Mouse (Mus musculus) neural tube, embryonic 11.5 days (tissue): ENCODE data around the gene Selenot. TPM values are rescaled to one million over a fixed set of nuclear protein-coding genes. Genes with fewer than 3 reads are reported as not detected.
A peak's percentile ranks its signal among the peaks of the same experiment; 100 is the strongest.

ENCODE experiments used
- ATAC-seq: fragments of 200-750 bp; cut with Nextera tagmentation; 2 replicates; pipeline ENCODE4 v1.8.0; 2017; ENCODE audit warnings: moderate number of reproducible peaks, mild to moderate bottlenecking, moderate TSS enrichment, moderate library complexity; ENCODE audit not compliant: insufficient read depth, low FRiP score, low TSS enrichment
- DNase-seq: peaks from one replicate; pipeline ENCODE4 v3.0.0-alpha.2; 2015; ENCODE audit warnings: low spot score
- H3K27ac ChIP-seq: fragments of 300-500 bp; sonication (generic); 2 replicates; pipeline ENCODE4 v1.5.1; 2014; ENCODE audit warnings: low read depth, mild to moderate bottlenecking, low read length
- H3K27me3 ChIP-seq: fragments of 300-500 bp; sonication (generic); 2 replicates; pipeline ENCODE4 v1.6.1; 2014; ENCODE audit warnings: mild to moderate bottlenecking, low read length, mixed read lengths; ENCODE audit not compliant: control insufficient read depth, insufficient read depth
- H3K36me3 ChIP-seq: fragments of 300-500 bp; sonication (generic); 2 replicates; pipeline ENCODE4 v1.6.1; 2014; ENCODE audit warnings: mild to moderate bottlenecking, low read length, moderate library complexity, mixed read lengths; ENCODE audit not compliant: control insufficient read depth, insufficient read depth
- H3K4me1 ChIP-seq: fragments of 300-500 bp; sonication (generic); 2 replicates; pipeline ENCODE4 v1.6.1; 2014; ENCODE audit warnings: low read length, mixed read lengths; ENCODE audit not compliant: control insufficient read depth, insufficient read depth
- H3K4me2 ChIP-seq: fragments of 300-500 bp; sonication (generic); 2 replicates; pipeline ENCODE4 v1.6.1; 2014; ENCODE audit warnings: low read depth, mild to moderate bottlenecking, moderate library complexity
- H3K4me3 ChIP-seq: fragments of 300-500 bp; sonication (generic); 2 replicates; pipeline ENCODE4 v1.5.1; 2014; ENCODE audit warnings: low read depth, low read length
- H3K9ac ChIP-seq: fragments of 300-500 bp; sonication (generic); 2 replicates; pipeline ENCODE4 v1.6.1; 2014; ENCODE audit warnings: mild to moderate bottlenecking, low read length
- H3K9me3 ChIP-seq: fragments of 300-500 bp; sonication (generic); 2 replicates; pipeline ENCODE4 v1.6.1; 2016; ENCODE audit warnings: low read length; ENCODE audit not compliant: control insufficient read depth
- WGBS: fragments of 180-500 bp; shearing (Covaris S2); extraction: QIAGEN DNeasy Blood & Tissue Kit; methylation state at CpG from one replicate; pipeline ENCODE4 v1.1.7; 2014; 5-methylcytosine and 5-hydroxymethylcytosine counted together
- polyA plus RNA-seq: library from polyadenylated mRNA; unstranded; fragments of >200 nt; fragmentation: Nextera tagmentation; extraction: Ambion mirVana; gene quantifications from 2 replicates; pipeline ENCODE4 v1.2.1, GENCODE M21; 2014

Gene Selenot
- 25.6 and 28.1 TPM in 2 replicates for polyA plus RNA-seq

DNA sequence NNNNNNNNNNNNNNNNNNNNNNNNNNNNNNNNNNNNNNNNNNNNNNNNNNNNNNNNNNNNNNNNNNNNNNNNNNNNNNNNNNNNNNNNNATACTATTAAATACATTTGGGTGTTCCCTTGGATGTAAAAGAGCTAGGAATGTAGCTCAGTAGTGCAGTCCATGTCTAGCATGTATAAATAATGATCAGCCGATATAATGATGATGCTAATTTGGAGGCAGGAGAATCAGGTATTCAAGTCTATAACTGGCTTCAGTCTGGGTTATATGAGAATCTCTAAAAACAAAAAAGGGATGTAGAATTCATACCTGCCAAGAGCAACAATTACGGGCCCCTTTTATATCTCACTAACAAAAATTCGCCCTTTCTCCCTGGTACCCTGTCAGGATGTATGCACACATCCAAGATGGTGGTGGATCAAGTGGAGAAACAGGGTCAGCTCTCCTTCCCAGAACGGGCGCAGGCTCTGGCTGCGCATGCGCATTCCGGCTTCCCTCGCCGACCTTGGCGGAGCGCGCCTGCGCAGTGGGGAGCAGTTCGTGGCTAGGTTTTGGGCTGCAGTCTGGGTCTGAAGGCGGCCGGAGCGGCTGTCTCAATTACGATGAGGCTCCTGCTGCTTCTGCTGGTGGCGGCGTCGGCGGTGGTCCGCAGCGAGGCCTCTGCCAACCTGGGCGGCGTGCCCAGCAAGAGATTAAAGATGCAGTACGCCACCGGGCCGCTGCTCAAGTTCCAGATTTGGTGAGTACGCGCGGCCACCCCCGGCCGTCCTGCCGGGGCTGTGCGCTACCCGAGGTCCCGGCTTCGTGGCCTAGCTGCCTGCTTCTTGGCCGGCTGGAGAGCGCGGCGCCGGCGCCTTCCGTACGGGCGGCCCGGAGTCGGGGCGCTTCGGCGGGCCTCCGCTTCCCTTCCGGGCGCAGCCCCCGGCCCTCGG, at the start of gene Selenot:
Gene Selenot, plus strand, starts transcription at position 500 of the 930 bp plus-strand sequence.
- Histone ChIP-seq H3K36me3 (0 out of 2 replicates have a peak, but pooled peaks cover 2% of the 10 kb centered on the region), H3K27ac (peak within 1 kb of the TSS; percentile 99), H3K27me3 (no peaks in the 10 kb centered on the region), H3K9me3 (no peaks in the 10 kb centered on the region), H3K4me3 (peak within 1 kb of the TSS; percentile 96), H3K4me2 (peak within 1 kb of the TSS; percentile 59), H3K9ac (peak within 1 kb of the TSS; percentile 100), H3K4me1 (0 out of 2 replicates have a peak, but pooled peaks cover 1% of the 10 kb centered on the region)
- ATAC-seq (peak; percentile 90), DNase-seq (peak; percentile 98)
- WGBS = 2% methylated on average over 41 of the region's 59 CpGs

DNA sequence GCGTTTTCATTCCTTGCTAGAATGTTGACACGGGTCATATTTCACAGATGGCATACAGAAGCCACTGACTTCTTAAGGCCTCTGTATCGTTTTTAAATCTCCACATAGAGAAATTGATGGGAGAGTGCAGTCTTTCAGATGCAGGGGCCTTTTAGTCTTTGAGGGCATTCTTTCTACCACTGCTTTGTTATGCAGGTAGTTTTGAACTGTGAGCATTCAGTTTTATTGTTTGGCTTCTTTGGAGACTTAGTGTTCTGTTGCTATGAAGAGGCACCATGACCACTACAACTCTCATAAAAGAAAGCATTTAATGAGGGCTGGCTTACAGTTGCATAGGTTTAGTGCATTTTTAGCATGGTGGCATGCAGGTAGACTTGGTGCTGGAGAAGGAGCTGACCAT, 39.9 kb upstream of the Selenot start:
- no peak for ATAC-seq

DNA sequence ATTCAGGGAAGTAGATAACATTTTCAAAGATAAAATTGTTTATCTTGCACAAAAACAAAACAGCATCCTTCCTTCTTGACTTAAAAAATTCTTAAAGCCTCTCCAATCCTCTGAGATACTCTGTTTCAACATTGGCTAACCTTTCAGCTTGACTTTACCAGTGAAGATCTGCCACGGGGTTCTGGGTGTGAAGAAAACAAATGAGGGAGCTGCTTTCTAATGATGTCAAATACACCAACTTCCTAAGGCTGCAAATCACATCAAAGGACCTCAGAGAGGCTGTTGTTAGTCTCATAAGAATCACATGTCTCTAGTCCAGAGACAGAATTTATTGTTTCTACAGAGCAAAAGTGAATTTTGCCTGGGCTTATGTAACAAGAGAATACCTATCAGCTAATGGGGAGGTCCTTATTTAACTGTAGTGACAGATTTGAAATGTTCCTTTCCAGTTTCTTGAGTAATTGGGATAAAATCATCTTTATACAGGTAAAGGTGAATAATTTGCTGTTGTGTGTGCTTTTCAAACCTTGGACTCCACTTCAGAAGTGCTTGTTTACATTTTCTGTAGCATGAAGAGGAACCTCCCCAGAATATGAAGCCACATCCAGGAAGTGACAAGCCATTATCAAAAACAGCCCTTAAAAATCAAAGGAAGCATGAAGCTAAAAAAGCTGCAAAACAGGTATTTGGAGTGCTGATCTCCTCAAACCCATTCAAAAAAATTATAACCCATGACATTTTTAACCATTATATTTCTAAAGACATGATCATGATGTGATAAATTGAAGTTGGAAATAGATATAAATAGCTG, 24.2 kb upstream of the Selenot start:
- Histone ChIP-seq H3K9ac (no peak overlapping the region), H3K4me2 (no peak overlapping the region), H3K27ac (no peak overlapping the region), H3K9me3 (no peaks in the 10 kb centered on the region), H3K4me1 (no peaks in the 10 kb centered on the region), H3K4me3 (no peak overlapping the region), H3K27me3 (no peaks in the 10 kb centered on the region), H3K36me3 (peaks cover 3% of the 10 kb centered on the region)
- whole genome bisulfite sequencing = 85% methylated on average over 1 of the region's 1 CpGs
- DNase-seq = no peak
- no peak for ATAC-seq

More for the DNA sequence above, 39.9 kb upstream of the Selenot start:
- Histone ChIP-seq H3K9ac (no peak overlapping the region), H3K27me3 (no peaks in the 10 kb centered on the region), H3K9me3 (no peaks in the 10 kb centered on the region), H3K27ac (no peak overlapping the region), H3K4me1 (no peaks in the 10 kb centered on the region), H3K4me2 (no peak overlapping the region), H3K4me3 (no peak overlapping the region), H3K36me3 (0 out of 2 replicates have a peak, but pooled peaks cover 5% of the 10 kb centered on the region)
- WGBS = 90% methylated on average over 3 of the region's 3 CpGs
- DNase-seq = no peak

DNA sequence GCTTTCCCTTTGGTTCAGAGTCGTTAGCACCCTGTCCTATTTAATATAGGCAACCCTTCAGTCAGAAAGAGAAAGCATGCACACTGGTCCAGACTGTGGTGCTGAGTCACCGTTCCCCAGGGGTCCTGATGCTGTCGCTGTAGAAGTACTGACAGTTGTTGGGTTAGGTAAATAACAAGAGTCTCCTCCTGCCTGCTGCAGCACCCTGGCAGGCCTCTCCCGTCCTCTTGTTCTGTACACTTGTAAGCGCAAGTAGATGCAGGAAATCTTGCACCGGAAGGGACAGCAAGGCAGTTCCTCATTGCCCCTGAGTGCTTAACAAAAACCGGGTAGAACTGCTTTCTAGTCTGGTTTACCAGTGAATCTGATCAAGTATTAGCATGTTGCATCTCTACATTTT, 19.8 kb upstream of the Selenot start:
- no peaks in the 10 kb centered on the region for H3K9me3 ChIP-seq
- H3K36me3 ChIP-seq = peaks cover 3% of the 10 kb centered on the region
- H3K27ac ChIP-seq = no peak overlapping the region
- 87% methylated on average over 7 of the region's 7 CpGs for WGBS
- H3K4me1 ChIP-seq = no peaks in the 10 kb centered on the region
- H3K4me3 ChIP-seq = no peak overlapping the region
- ATAC-seq = no peak
- no peaks in the 10 kb centered on the region for H3K27me3 ChIP-seq
- H3K9ac ChIP-seq = no peak overlapping the region
- no peak overlapping the region for H3K4me2 ChIP-seq
- DNase-seq = no peak

DNA sequence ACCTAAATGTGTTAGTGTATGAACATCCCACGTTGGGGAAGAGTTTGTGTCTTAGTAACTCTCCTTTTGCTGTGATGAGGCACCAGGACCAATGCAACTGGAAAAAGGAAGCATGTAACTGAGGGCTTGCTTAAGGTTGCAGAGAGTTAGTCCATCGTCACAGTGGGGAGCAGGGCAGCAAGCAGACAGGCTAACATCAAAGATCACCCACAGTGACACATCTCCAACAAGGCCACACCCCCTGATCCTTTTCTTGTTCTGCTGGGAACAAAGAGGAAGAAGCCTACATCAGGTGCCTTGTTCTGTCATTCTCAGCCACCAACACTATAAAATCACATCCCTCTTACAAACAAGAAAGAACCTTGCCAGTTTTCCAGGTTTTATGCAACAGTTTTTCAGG, 16.5 kb upstream of the Selenot start:
- H3K27me3 ChIP-seq = no peaks in the 10 kb centered on the region

DNA sequence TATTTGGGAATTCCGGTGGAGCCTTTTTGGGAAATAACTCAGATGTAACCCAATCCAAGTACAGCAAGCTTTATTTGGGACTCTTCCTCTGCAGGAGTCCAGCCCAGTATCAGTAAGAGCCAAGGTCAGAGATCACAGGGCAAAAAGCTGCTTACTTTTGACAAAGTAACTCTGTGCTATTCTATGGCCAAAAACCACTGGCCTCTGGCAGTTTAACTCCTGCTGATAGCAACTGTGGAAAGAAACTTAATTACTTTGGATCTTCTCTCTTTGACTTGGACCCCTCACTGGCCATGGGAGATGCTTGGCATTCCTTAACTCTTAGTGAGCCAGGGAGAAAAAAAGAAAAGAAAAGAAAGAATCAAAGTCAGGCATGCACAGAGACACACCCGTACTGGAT, 15.0 kb upstream of the Selenot start:
- Histone ChIP-seq H3K27ac (no peak overlapping the region), H3K36me3 (no peaks in the 10 kb centered on the region), H3K9me3 (no peaks in the 10 kb centered on the region), H3K4me2 (no peak overlapping the region), H3K4me1 (no peaks in the 10 kb centered on the region), H3K27me3 (no peaks in the 10 kb centered on the region), H3K4me3 (no peak overlapping the region), H3K9ac (no peak overlapping the region)
- 24% methylated on average over 2 of the region's 2 CpGs for WGBS
- ATAC-seq = no peak
- no peak for DNase-seq

More for the DNA sequence above, 16.5 kb upstream of the Selenot start:
- no peak overlapping the region for H3K4me2 ChIP-seq
- no peak overlapping the region for H3K27ac ChIP-seq
- no peak for DNase-seq
- ATAC-seq = no peak
- H3K9ac ChIP-seq = no peak overlapping the region
- 20% methylated on average over 2 of the region's 2 CpGs for WGBS
- H3K4me1 ChIP-seq = no peaks in the 10 kb centered on the region
- no peak overlapping the region for H3K4me3 ChIP-seq
- H3K36me3 ChIP-seq = no peaks in the 10 kb centered on the region; the same call in 1 of the 2 replicates
- no peaks in the 10 kb centered on the region for H3K9me3 ChIP-seq

DNA sequence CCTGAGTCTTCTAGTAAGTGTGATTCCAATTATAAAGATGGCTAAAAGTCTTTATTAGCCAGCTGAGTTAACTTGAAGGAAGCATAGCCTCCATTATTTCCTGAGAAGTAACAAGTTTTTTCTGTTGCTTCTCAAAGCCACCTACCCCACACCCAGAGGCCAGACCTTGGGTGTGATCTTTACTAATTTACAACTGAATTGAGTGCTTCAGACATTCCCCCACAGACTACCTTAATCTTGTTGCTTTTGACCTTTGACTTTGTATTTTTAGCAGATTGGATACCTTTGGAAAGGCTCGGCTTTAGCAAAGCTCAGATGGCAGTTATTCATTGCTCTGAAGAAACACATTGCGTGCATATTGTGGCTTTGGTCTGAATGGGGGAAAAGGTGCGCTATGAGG, 5.6 kb upstream of the Selenot start:
- no peak overlapping the region for H3K27ac ChIP-seq
- H3K27me3 ChIP-seq = no peaks in the 10 kb centered on the region
- H3K4me1 ChIP-seq = no peaks in the 10 kb centered on the region
- ATAC-seq (no peak), DNase-seq (no peak)
- no peak overlapping the region for H3K9ac ChIP-seq
- no peak overlapping the region for H3K4me3 ChIP-seq
- H3K36me3 ChIP-seq = no peaks in the 10 kb centered on the region
- no peak overlapping the region for H3K4me2 ChIP-seq
- H3K9me3 ChIP-seq = no peaks in the 10 kb centered on the region
- 89% methylated on average over 3 of the region's 3 CpGs for WGBS

DNA sequence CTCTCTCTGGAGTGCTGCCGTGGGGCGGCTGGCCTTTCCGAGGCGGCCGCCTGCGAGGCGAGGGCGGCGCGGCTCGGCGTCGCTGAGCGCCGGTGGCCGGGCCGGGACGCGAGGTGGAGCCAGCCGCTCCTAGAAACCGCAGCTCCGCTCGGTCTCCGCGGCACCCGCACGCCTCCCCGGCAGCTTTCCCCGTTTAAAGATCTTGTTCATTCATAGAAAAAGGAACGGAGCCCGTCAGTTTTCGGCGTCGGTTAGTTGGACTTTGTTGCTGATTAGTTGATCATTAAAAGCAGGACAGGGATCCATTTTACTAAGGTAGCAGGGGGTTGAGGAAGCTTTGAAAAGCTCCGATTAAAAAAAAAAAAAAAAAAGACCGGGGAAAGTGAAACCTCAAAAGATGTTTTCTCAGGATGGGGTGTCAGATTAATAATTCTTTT, 649 bp downstream of the Selenot start:
- peak overlapping the region; percentile 59 for H3K4me2 ChIP-seq
- peak overlapping the region; percentile 96 for H3K4me3 ChIP-seq
- H3K9me3 ChIP-seq = no peaks in the 10 kb centered on the region
- peak overlapping the region; percentile 100 for H3K9ac ChIP-seq
- H3K27ac ChIP-seq = peak overlapping the region; percentile 99
- DNase-seq (peak; percentile 72), ATAC-seq (peak; percentile 64)
- WGBS = under 1% methylated on average over 36 of the region's 36 CpGs
- no peaks in the 10 kb centered on the region for H3K27me3 ChIP-seq
- 0 out of 2 replicates have a peak, but pooled peaks cover 2% of the 10 kb centered on the region for H3K36me3 ChIP-seq
- H3K4me1 ChIP-seq = 0 out of 2 replicates have a peak, but pooled peaks cover 4% of the 10 kb centered on the region
